ENCODE assay signal across 1 mouse cellular context in the genomic region with DNA sequence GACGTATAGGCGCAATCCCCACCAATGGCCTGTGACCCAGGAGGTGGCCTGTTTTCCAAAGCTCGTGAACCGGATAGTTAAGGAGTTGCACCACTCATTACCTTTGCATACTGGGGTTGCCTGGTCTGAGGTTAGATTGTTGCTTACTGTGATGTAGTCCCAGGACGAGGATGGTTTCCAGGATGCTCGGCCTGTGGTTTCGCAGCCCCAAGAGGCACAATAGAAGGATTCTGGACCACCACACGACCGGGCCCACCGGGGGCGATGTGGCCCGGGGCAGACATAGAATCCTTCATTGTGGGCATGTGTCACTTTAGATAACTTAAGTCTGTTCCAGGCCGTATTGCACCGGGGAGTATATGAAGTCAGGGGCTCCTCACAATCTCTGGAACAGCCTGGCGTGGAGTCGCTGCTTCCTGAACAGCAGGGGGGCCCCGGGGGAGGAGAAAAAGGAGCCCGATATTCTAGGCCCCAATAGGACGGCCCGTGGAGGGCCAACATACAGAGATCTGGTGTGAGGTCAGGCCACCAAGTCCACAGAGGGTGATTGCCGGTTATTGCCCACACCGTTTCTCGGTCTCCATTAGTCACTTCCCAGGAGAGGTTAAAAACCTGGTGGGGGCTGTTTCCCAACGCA.
TF ChIP-seq lines count a peak whose summit lies in the region.

No protein-coding gene starts in this region.

TF ChIP-seq in CH12.LX, 34 proteins besides CTCF, POLR2A, EP300 and RAD21:
- TF ChIP-seq BHLHE40 (IDR thresholded peaks at IDR 0.05; ENCODE audit: low read depth, low read length) (peak; percentile 10; the same call in 1 of the 2 replicates), JUND (conservative IDR thresholded peaks at IDR 0.05; ENCODE audit: low read depth, low read length) (no peak), KAT2A (IDR thresholded peaks at IDR 0.05; ENCODE audit: insufficient replicate concordance, low read length) (0 out of 2 replicates have a peak, but pooled peaks have one; percentile 23), ZMIZ1 (IDR thresholded peaks at IDR 0.05; ENCODE audit: low read depth, low read length) (0 out of 2 replicates have a peak, but pooled peaks have one; percentile 49), IRF4 (IDR thresholded peaks at IDR 0.05; ENCODE audit: low read depth, low read length) (peak; percentile 3; the same call in 1 of the 2 replicates), USF1 (IDR thresholded peaks at IDR 0.05; ENCODE audit: low read depth, low read length) (no peak), ZKSCAN1 (IDR thresholded peaks at IDR 0.05; ENCODE audit: borderline replicate concordance, low read depth, low read length) (no peak), ETS1 (conservative IDR thresholded peaks at IDR 0.05; ENCODE audit: low read depth, low read length) (peak; percentile 51; the same call in 1 of the 2 replicates), MEF2A (IDR thresholded peaks at IDR 0.05; ENCODE audit: borderline replicate concordance, low read depth, low read length) (peak; percentile 35; the same call in 1 of the 2 replicates), CHD2 (IDR thresholded peaks at IDR 0.05; ENCODE audit: low read length) (no peak; the same call in 1 of the 2 replicates), SIN3A (IDR thresholded peaks at IDR 0.05; ENCODE audit: low read length) (0 out of 2 replicates have a peak, but pooled peaks have one; percentile 49), POLR2AphosphoS2 (IDR thresholded peaks at IDR 0.05; ENCODE audit: low read depth, low read length) (peak; percentile 17; the same call in 1 of the 2 replicates), ELF1 (IDR thresholded peaks at IDR 0.05; ENCODE audit: low read depth, low read length) (peak; percentile 41), ZC3H11A (IDR thresholded peaks at IDR 0.05; ENCODE audit: low read depth, low read length) (no peak), UBTF (IDR thresholded peaks at IDR 0.05; ENCODE audit: low read depth, low read length) (no peak), E2F4 (IDR thresholded peaks at IDR 0.05; ENCODE audit: insufficient replicate concordance, low read depth, low read length) (no peak), GABPA (IDR thresholded peaks at IDR 0.05; ENCODE audit: insufficient replicate concordance, low read depth, low read length) (no peak), NELFE (IDR thresholded peaks at IDR 0.05; ENCODE audit: low read depth, low read length) (peak; percentile 72), NRF1 (IDR thresholded peaks at IDR 0.05; ENCODE audit: low read depth, low read length) (no peak), MAFK (IDR thresholded peaks at IDR 0.05; ENCODE audit: insufficient replicate concordance, low read length) (no peak), MYC (IDR thresholded peaks at IDR 0.05; ENCODE audit: low read depth, low read length) (no peak), ZNF384 (IDR thresholded peaks at IDR 0.05; ENCODE audit: low read depth, low read length) (no peak), USF2 (conservative IDR thresholded peaks at IDR 0.05; ENCODE audit: low read depth, low read length) (peak; percentile 62), CHD1 (IDR thresholded peaks at IDR 0.05; ENCODE audit: low read depth, low read length) (no peak; the same call in 1 of the 2 replicates), TBP (conservative IDR thresholded peaks at IDR 0.05; ENCODE audit: low read depth, low read length) (no peak), SMC3 (IDR thresholded peaks at IDR 0.05; ENCODE audit: low read depth, low read length) (no peak; the same call in 1 of the 2 replicates), HCFC1 (IDR thresholded peaks at IDR 0.05; ENCODE audit: low read depth, low read length) (peak; percentile 14), PAX5 (IDR thresholded peaks at IDR 0.05; ENCODE audit: low read length) (no peak), MAX (IDR thresholded peaks at IDR 0.05; ENCODE audit: low read length) (no peak), RCOR1 (conservative IDR thresholded peaks at IDR 0.05; ENCODE audit: low read depth, low read length) (peak; percentile 30; the same call in 1 of the 2 replicates), MAZ (IDR thresholded peaks at IDR 0.05; ENCODE audit: low read depth, low read length) (peak; percentile 59; the same call in 1 of the 2 replicates), MXI1 (IDR thresholded peaks at IDR 0.05; ENCODE audit: low read depth, low read length) (no peak; the same call in 1 of the 2 replicates), TCF12 (IDR thresholded peaks at IDR 0.05; ENCODE audit: low read depth, low read length) (peak; percentile 40), JUN (IDR thresholded peaks at IDR 0.05; ENCODE audit: insufficient read depth, low read depth, low read length) (no peak)
